Mouse (Mus musculus): Measurements from ENCODE around the gene Fkbp10. TPM values are rescaled to one million over a fixed set of nuclear protein-coding genes. Genes with fewer than 3 reads are reported as not detected.
A peak's percentile ranks its signal among the peaks of the same experiment; 100 is the strongest.

Fkbp10 gene
- polyA plus RNA-seq, 1 experiment from 2014 or later: 146 TPM

DNA sequence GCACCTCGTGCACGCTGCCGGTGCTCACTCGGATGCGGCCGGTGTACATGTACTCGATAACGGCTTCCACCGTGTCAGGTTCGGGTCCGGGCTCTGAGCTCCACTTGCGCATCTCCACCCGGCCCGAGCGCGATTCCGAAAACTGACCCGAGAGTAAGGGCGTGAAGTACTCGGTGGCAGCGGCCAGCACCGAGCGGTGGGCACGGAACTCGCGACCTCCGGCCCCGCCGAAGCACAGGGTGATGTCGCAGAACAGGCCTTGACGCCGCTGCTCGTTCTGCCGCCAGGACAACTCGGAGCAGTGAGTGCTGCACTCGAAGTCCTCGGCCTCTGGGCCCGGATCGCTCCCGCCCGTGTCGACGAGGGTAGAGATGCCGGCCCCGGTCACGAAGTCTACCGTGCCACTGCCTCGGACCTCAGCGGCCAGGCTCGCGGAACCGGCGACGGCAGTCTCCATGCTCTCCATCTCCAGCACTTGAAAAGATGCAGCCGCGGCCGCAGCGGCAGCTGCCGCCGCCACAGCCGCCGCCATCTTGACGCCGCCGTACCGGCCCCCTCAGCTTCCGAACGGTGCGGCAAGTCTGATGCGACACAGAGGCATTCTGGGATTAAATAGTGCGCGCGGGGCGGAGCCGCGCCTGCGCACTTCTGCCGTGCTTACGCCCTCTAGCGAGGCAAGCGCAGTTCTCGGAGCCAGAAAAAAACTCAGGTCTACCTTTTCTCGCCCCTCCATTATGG is 56.9 kb downstream of the Fkbp10 start, which contains the start of gene Klhl11:
TSS of gene Klhl11 (minus strand) at position 545 of the 738 bp plus-strand sequence.
- peak within 1 kb of the TSS; percentile 94 for H3K9ac ChIP-seq
- under 1% methylated on average over 83 of the region's 83 CpGs for WGBS
- TF ChIP-seq CTCF (IDR thresholded peaks at IDR 0.05; ENCODE audit: low read depth): peak; percentile 77
- ATAC-seq (ENCODE audit: insufficient read depth) (peak; percentile 89), DNase-seq (peak; percentile 97)
- H3K27ac ChIP-seq (ENCODE audit: low read depth): peak within 1 kb of the TSS; percentile 76; the same call in 1 of the 2 replicates
- H3K9me3 ChIP-seq (ENCODE audit: low read depth, low read length): no peaks in the 10 kb centered on the region
- peak within 1 kb of the TSS; percentile 96 for H3K4me3 ChIP-seq (ENCODE audit: low read depth, low read length)
- H3K4me2 ChIP-seq: peak within 1 kb of the TSS; percentile 97
- H3K36me3 ChIP-seq (ENCODE audit: insufficient read depth): peaks cover 15% of the 10 kb centered on the region
- peaks cover 5% of the 10 kb centered on the region; the same call in 1 of the 2 replicates for H3K4me1 ChIP-seq (ENCODE audit: insufficient read depth)
- no peaks in the 10 kb centered on the region for H3K27me3 ChIP-seq (ENCODE audit: insufficient read depth, low read length)

DNA sequence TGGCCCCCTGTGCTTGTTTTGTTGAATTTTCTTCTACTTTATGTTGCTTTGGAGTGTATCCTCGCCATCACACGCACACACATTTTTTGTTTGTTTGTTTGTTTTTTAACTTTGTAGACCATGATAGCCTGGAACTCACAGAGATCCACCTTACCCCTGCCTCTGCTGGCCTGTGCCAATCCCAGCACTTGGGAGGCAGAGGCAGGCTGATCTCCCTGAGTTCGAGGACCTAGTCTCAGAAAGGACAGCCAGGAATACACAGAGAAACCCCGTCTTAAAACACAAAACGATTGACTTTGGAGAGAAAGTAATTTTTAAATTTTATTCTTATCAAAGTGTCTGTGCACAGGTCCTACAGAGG is 57.4 kb downstream of the Fkbp10 start:
- Histone ChIP-seq H3K9ac (no peak overlapping the region), H3K36me3 (ENCODE audit: insufficient read depth) (peaks cover 19% of the 10 kb centered on the region), H3K27me3 (ENCODE audit: insufficient read depth, low read length) (no peaks in the 10 kb centered on the region), H3K27ac (ENCODE audit: low read depth) (no peak overlapping the region), H3K4me1 (ENCODE audit: insufficient read depth) (peaks cover 5% of the 10 kb centered on the region; the same call in 1 of the 2 replicates), H3K4me3 (ENCODE audit: low read depth, low read length) (peak overlapping the region; percentile 96), H3K9me3 (ENCODE audit: low read depth, low read length) (no peaks in the 10 kb centered on the region), H3K4me2 (peak overlapping the region; percentile 97)
- no peak for TF ChIP-seq CTCF (IDR thresholded peaks at IDR 0.05; ENCODE audit: low read depth)
- DNase-seq: no peak
- no peak for ATAC-seq (ENCODE audit: insufficient read depth)
- WGBS: 31% methylated on average over 5 of the region's 5 CpGs

Small RNA genes within 50 kb of the gene (microRNA-seq; reads per million reads assigned to microRNA genes)
- gene Gm27374 (ENCODE audit: borderline number of aligned reads): not detected

Other genes with a start within 250 kb of the Fkbp10 start
- gene Krt9, start 222.5 kb upstream of the Fkbp10 start, polyA plus RNA-seq (2014; fragmentation: Nextera tagmentation; extraction: Ambion mirVana): not detected in 2 replicates
- 0.31 TPM in 1 of 2 replicates, not detected in the other for gene Krt14, start 208.1 kb upstream of the Fkbp10 start, polyA plus RNA-seq (2014; fragmentation: Nextera tagmentation; extraction: Ambion mirVana)
- not detected in 2 replicates for gene Krt16, start 166.8 kb upstream of the Fkbp10 start, polyA plus RNA-seq (2014; fragmentation: Nextera tagmentation; extraction: Ambion mirVana)
- gene Krt17, start 154.7 kb upstream of the Fkbp10 start, polyA plus RNA-seq (2014; fragmentation: Nextera tagmentation; extraction: Ambion mirVana): 2.1 and 2.9 TPM in 2 replicates
- not detected in 2 replicates for gene Krt42, start 145.8 kb upstream of the Fkbp10 start, polyA plus RNA-seq (2014; fragmentation: Nextera tagmentation; extraction: Ambion mirVana)
- 1,908 and 1,918 TPM in 2 replicates for gene Eif1, start 95.8 kb upstream of the Fkbp10 start, polyA plus RNA-seq (2014; fragmentation: Nextera tagmentation; extraction: Ambion mirVana)
- not detected in 2 replicates for gene Gast, start 81.3 kb upstream of the Fkbp10 start, polyA plus RNA-seq (2014; fragmentation: Nextera tagmentation; extraction: Ambion mirVana)
- 8.7 and 9.6 TPM in 2 replicates for gene Hap1, start 59.6 kb upstream of the Fkbp10 start, polyA plus RNA-seq (2014; fragmentation: Nextera tagmentation; extraction: Ambion mirVana)
- gene Jup, start 17.9 kb upstream of the Fkbp10 start, polyA plus RNA-seq (2014; fragmentation: Nextera tagmentation; extraction: Ambion mirVana): 88.3 and 93.1 TPM in 2 replicates
- 64.5 and 67.3 TPM in 2 replicates for gene P3h4, start 861 bp upstream of the Fkbp10 start, polyA plus RNA-seq (2014; fragmentation: Nextera tagmentation; extraction: Ambion mirVana)
- 127 and 136 TPM in 2 replicates for gene Nt5c3b, start 26.1 kb downstream of the Fkbp10 start, polyA plus RNA-seq (2014; fragmentation: Nextera tagmentation; extraction: Ambion mirVana)
- 0.24 and 0.58 TPM in 2 replicates for gene Klhl10, start 26.2 kb downstream of the Fkbp10 start, polyA plus RNA-seq (2014; fragmentation: Nextera tagmentation; extraction: Ambion mirVana)
- gene Klhl11, start 57.0 kb downstream of the Fkbp10 start, polyA plus RNA-seq (2014; fragmentation: Nextera tagmentation; extraction: Ambion mirVana): 10.9 and 12.3 TPM in 2 replicates
- gene Acly, start 112.3 kb downstream of the Fkbp10 start, polyA plus RNA-seq (2014; fragmentation: Nextera tagmentation; extraction: Ambion mirVana): 140 and 146 TPM in 2 replicates
- 0.74 and 0.87 TPM in 2 replicates for gene Ttc25, start 129.9 kb downstream of the Fkbp10 start, polyA plus RNA-seq (2014; fragmentation: Nextera tagmentation; extraction: Ambion mirVana)
- 24.4 and 25.4 TPM in 2 replicates for gene Cnp, start 159.2 kb downstream of the Fkbp10 start, polyA plus RNA-seq (2014; fragmentation: Nextera tagmentation; extraction: Ambion mirVana)
- gene Nkiras2, start 203.5 kb downstream of the Fkbp10 start, polyA plus RNA-seq (2014; fragmentation: Nextera tagmentation; extraction: Ambion mirVana): 60.3 and 65.4 TPM in 2 replicates
- gene Dnajc7, start 204.5 kb downstream of the Fkbp10 start, polyA plus RNA-seq (2014; fragmentation: Nextera tagmentation; extraction: Ambion mirVana): 71.6 and 79.4 TPM in 2 replicates

Data from lung, embryonic 14.5 days (tissue).